Mouse (Mus musculus): ENCODE measurements around the gene Obsl1. TPM values are rescaled to one million over a fixed set of nuclear protein-coding genes. Genes with fewer than 3 reads are reported as not detected.
A peak's percentile ranks its signal among the peaks of the same experiment; 100 is the strongest.

The Obsl1 gene
- polyA plus RNA-seq, 1 experiment, result 23.1 TPM

DNA sequence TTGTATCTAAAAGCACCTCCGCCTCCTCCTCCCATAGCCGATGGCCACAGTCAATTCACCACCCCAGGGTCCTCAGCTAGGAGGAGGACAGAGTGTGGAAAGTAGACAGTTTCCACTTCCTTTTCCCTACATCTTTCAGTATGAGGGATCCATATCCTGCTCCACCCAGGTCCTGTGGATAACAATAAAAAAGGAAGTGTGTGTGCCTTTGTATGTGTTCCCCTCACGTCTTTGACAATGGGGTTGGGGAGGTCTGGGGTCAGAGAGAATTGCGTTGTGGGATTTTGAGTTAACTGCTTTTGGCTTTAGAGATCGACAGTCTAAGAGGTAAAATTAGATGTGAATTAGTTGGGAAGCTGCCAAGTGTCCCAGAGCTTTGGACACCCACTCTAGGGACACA is 3.9 kb upstream of the Obsl1 start:
- WGBS, result 57% methylated on average over 5 of the region's 5 CpGs
- no peaks in the 10 kb centered on the region for H3K36me3 ChIP-seq (ENCODE audit: control insufficient read depth, insufficient read depth, low read length)
- no peak overlapping the region for H3K4me3 ChIP-seq (ENCODE audit: control insufficient read depth, insufficient read depth, low read length)
- no peak overlapping the region for H3K27ac ChIP-seq (ENCODE audit: control insufficient read depth, insufficient read depth, low read length)
- H3K4me1 ChIP-seq (replicated peaks; ENCODE audit: control insufficient read depth, insufficient read depth, low read length), result peaks cover 9% of the 10 kb centered on the region
- H3K27me3 ChIP-seq (ENCODE audit: control insufficient read depth, insufficient read depth, low read length), result peaks cover 15% of the 10 kb centered on the region; the same call in 1 of the 2 replicates
- TF ChIP-seq CTCF (IDR thresholded peaks at IDR 0.05; ENCODE audit: borderline replicate concordance, control insufficient read depth, extremely low read depth, insufficient read depth, low read length, poor library complexity), result no peak
- TF ChIP-seq POLR2A (IDR thresholded peaks at IDR 0.05; ENCODE audit: control insufficient read depth, extremely low read depth, insufficient read depth, low read length, poor library complexity), result no peak
- DNase-seq, result no peak

DNA sequence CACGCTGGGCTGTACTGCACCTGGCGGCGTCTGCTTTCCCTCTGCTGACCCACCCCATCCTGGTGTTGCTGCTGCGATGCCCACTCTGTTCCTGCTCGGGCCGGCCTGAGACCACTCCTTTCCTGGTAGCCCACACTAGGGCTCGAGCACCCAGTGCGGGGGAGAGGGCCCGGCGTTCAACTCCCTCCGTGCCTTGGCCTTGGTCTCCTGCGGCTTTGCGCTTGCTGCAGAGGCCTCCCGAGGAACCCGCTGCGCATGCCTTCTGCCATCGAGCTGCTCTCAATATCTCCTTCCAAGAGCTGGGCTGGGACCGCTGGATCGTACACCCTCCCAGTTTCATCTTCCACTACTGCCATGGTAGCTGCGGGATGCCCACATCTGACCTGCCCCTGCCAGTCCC is 3.3 kb upstream of the Obsl1 start:
- Histone ChIP-seq H3K4me3 (ENCODE audit: control insufficient read depth, insufficient read depth, low read length) (no peak overlapping the region), H3K27me3 (ENCODE audit: control insufficient read depth, insufficient read depth, low read length) (peaks cover 18% of the 10 kb centered on the region; the same call in 1 of the 2 replicates), H3K27ac (ENCODE audit: control insufficient read depth, insufficient read depth, low read length) (no peak overlapping the region), H3K36me3 (ENCODE audit: control insufficient read depth, insufficient read depth, low read length) (no peaks in the 10 kb centered on the region), H3K4me1 (replicated peaks; ENCODE audit: control insufficient read depth, insufficient read depth, low read length) (peaks cover 10% of the 10 kb centered on the region)
- TF ChIP-seq POLR2A (IDR thresholded peaks at IDR 0.05; ENCODE audit: control insufficient read depth, extremely low read depth, insufficient read depth, low read length, poor library complexity), result no peak
- TF ChIP-seq CTCF (IDR thresholded peaks at IDR 0.05; ENCODE audit: borderline replicate concordance, control insufficient read depth, extremely low read depth, insufficient read depth, low read length, poor library complexity), result no peak
- DNase-seq, result no peak
- WGBS, result 88% methylated on average over 20 of the region's 20 CpGs

DNA sequence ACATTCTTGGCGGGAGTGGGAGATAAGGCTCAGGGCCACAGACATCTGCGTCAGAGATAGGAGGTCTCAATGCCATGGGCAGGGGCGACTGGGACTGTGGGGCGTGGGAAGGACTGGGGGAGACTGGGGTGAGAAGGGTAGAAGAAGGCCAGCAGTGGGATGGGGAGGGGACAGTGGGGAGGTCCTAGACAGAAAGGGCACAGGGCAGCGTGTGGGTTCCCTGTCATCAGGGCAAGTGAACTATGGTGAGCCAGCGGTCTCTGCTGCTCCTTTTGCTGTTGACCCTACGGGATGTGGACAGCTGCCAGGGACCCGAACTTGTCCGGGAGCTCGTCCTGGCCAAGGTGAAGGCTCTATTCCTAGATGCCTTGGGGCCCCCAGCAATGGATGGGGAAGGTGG is 754 bp upstream of the Obsl1 start, which contains the start of gene Inha:
Gene Inha, plus strand, starts transcription at position 72 of the 400 bp plus-strand sequence.
- peaks cover 10% of the 10 kb centered on the region for H3K4me1 ChIP-seq (replicated peaks; ENCODE audit: control insufficient read depth, insufficient read depth, low read length)
- peak within 1 kb of the TSS; percentile 41 for H3K4me3 ChIP-seq (ENCODE audit: control insufficient read depth, insufficient read depth, low read length)
- DNase-seq, result no peak
- peaks cover 18% of the 10 kb centered on the region; the same call in 1 of the 2 replicates for H3K27me3 ChIP-seq (ENCODE audit: control insufficient read depth, insufficient read depth, low read length)
- no peaks in the 10 kb centered on the region for H3K36me3 ChIP-seq (ENCODE audit: control insufficient read depth, insufficient read depth, low read length)
- H3K27ac ChIP-seq (ENCODE audit: control insufficient read depth, insufficient read depth, low read length), result no peak within 1 kb of the TSS
- TF ChIP-seq POLR2A (IDR thresholded peaks at IDR 0.05; ENCODE audit: control insufficient read depth, extremely low read depth, insufficient read depth, low read length, poor library complexity) (no peak), CTCF (IDR thresholded peaks at IDR 0.05; ENCODE audit: borderline replicate concordance, control insufficient read depth, extremely low read depth, insufficient read depth, low read length, poor library complexity) (no peak)
- WGBS, result 95% methylated on average over 10 of the region's 10 CpGs

DNA sequence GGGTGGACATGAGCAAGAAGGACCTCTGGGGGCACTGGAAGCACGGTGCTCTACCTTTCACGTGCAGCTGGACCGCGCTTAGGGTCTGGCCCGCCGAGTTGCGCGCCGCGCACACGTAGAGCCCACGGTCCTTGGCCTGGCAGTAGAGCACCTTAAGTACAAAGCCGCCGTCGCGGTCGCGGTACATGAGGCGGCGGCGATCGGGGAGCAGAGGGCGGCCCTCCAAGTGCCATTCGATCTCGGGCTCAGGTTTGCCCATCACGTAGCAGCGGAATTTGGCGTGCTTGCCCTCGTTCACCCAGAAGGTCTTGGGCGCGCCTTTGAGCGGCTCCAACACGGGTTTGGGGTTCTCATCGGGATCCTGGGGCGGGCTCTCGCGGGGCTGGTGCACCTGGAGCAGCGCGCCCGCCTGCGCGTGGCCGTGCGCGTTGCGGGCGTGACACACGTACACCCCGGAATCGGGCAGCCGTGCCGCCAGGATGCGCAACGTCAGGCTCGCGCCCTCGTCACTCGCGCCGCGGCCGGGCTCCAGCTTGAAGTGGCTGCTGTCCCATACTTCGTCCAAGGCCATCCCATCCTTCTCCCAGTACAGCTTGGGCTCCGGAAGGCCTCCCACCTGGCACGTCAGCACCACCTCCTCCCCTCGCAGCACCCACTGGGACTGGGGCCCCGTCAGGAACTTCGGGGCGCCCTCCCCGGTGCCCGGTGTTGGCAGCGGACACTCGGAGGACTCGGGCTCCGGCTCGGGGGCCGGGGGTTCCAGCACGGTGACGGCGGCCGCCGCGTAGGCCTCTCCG is 895 bp downstream of the Obsl1 start:
- 2% methylated on average over 84 of the region's 84 CpGs for WGBS
- H3K4me3 ChIP-seq (ENCODE audit: control insufficient read depth, insufficient read depth, low read length), result peak overlapping the region; percentile 41
- no peaks in the 10 kb centered on the region for H3K36me3 ChIP-seq (ENCODE audit: control insufficient read depth, insufficient read depth, low read length)
- H3K4me1 ChIP-seq (replicated peaks; ENCODE audit: control insufficient read depth, insufficient read depth, low read length), result peaks cover 10% of the 10 kb centered on the region
- peak; percentile 53 for DNase-seq
- no peak for TF ChIP-seq POLR2A (IDR thresholded peaks at IDR 0.05; ENCODE audit: control insufficient read depth, extremely low read depth, insufficient read depth, low read length, poor library complexity)
- TF ChIP-seq CTCF (IDR thresholded peaks at IDR 0.05; ENCODE audit: borderline replicate concordance, control insufficient read depth, extremely low read depth, insufficient read depth, low read length, poor library complexity), result no peak
- H3K27ac ChIP-seq (ENCODE audit: control insufficient read depth, insufficient read depth, low read length), result no peak overlapping the region
- H3K27me3 ChIP-seq (ENCODE audit: control insufficient read depth, insufficient read depth, low read length), result peaks cover 18% of the 10 kb centered on the region; the same call in 1 of the 2 replicates

- Histone ChIP-seq H3K27ac (ENCODE audit: control insufficient read depth, insufficient read depth, low read length) (no peak overlapping the region), H3K4me3 (ENCODE audit: control insufficient read depth, insufficient read depth, low read length) (no peak overlapping the region), H3K4me1 (replicated peaks; ENCODE audit: control insufficient read depth, insufficient read depth, low read length) (peaks cover 10% of the 10 kb centered on the region), H3K36me3 (ENCODE audit: control insufficient read depth, insufficient read depth, low read length) (no peaks in the 10 kb centered on the region), H3K27me3 (ENCODE audit: control insufficient read depth, insufficient read depth, low read length) (peaks cover 18% of the 10 kb centered on the region; the same call in 1 of the 2 replicates)
- no peak for TF ChIP-seq POLR2A (IDR thresholded peaks at IDR 0.05; ENCODE audit: control insufficient read depth, extremely low read depth, insufficient read depth, low read length, poor library complexity)
- no peak for DNase-seq
- WGBS, result 81% methylated on average over 9 of the region's 9 CpGs
Measured at GRCm38 (mm10) chr1:75504256-75505045, 1.8 kb downstream of the Obsl1 start.

GRCm38 (mm10) chr1:75503651-75503980 is 2.6 kb downstream of the Obsl1 start:
- Histone ChIP-seq H3K36me3 (ENCODE audit: control insufficient read depth, insufficient read depth, low read length) (no peaks in the 10 kb centered on the region), H3K4me3 (ENCODE audit: control insufficient read depth, insufficient read depth, low read length) (no peak overlapping the region), H3K27ac (ENCODE audit: control insufficient read depth, insufficient read depth, low read length) (no peak overlapping the region), H3K27me3 (ENCODE audit: control insufficient read depth, insufficient read depth, low read length) (peaks cover 18% of the 10 kb centered on the region; the same call in 1 of the 2 replicates), H3K4me1 (replicated peaks; ENCODE audit: control insufficient read depth, insufficient read depth, low read length) (peaks cover 10% of the 10 kb centered on the region)
- 94% methylated on average over 23 of the region's 23 CpGs for WGBS
- no peak for TF ChIP-seq POLR2A (IDR thresholded peaks at IDR 0.05; ENCODE audit: control insufficient read depth, extremely low read depth, insufficient read depth, low read length, poor library complexity)
- TF ChIP-seq CTCF (IDR thresholded peaks at IDR 0.05; ENCODE audit: borderline replicate concordance, control insufficient read depth, extremely low read depth, insufficient read depth, low read length, poor library complexity), result no peak
- DNase-seq, result no peak

All from thymus, adult 2 months (tissue).